Mouse (Mus musculus): ENCODE data around the gene 4930404H24Rik. TPM values are rescaled to one million over a fixed set of nuclear protein-coding genes. Genes with fewer than 3 reads are reported as not detected.
A peak's percentile ranks its signal among the peaks of the same experiment; 100 is the strongest.

4930404H24Rik gene
- polyA plus RNA-seq, 1 experiment from 2014 or later: not detected

DNA sequence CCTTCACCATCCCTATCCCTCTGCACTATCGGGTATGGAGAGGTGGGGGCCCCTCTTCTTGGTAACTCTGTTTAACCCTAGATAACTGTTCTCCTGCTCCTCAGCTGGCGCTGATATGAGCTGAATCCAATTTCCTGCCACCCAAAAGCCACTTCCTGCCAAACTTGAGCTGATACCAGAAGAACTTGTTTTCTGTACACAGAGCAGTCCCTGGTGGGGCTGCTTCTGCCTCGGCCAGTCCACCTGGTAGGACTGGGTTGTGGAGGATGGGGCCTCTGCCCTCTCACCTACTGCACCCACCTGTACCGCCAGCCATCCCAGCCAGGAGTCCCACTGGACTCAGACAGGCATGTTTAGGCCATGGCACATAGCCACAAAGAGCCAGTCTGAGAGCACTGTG lies 3.2 kb downstream of the 4930404H24Rik start:
- Histone ChIP-seq H3K27me3 (ENCODE audit: control insufficient read depth, insufficient read depth, low read length) (peaks cover 34% of the 10 kb centered on the region), H3K4me3 (ENCODE audit: low read depth, low read length) (no peak overlapping the region), H3K27ac (ENCODE audit: low read depth, low read length) (peak overlapping the region; percentile 82; the same call in 1 of the 2 replicates), H3K4me2 (replicated peaks; ENCODE audit: low read depth, low read length) (no peak overlapping the region), H3K9me3 (ENCODE audit: control insufficient read depth, low read length) (no peaks in the 10 kb centered on the region), H3K4me1 (replicated peaks; ENCODE audit: control insufficient read depth, insufficient read depth, low read length) (peaks cover 17% of the 10 kb centered on the region), H3K36me3 (ENCODE audit: control insufficient read depth, insufficient read depth, low read length) (no peaks in the 10 kb centered on the region), H3K9ac (ENCODE audit: low read depth, low read length) (no peak overlapping the region)
- DNase-seq (ENCODE audit: low spot score) (no peak), ATAC-seq (ENCODE audit: low FRiP score) (no peak)
- 86% methylated on average over 4 of the region's 4 CpGs for WGBS

DNA sequence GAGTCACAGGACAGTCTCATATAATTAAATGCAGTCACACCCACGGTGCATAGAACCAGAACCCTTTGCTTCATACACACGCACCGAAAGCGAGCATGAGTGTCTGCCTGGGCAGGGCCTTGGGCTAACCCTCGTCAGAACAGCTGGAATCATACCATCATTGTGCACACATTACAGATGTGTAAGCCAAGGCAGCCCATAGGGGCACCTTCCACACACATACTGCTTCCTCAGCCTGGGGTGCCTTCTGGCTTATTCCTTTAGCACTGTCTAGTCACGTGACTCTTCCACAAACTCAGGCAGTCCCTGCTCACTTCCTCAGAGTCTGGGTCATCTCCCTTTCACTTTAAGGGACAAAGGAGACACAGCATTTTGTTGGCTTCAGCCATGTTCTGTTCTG lies 3.7 kb downstream of the 4930404H24Rik start:
- peaks cover 34% of the 10 kb centered on the region for H3K27me3 ChIP-seq (ENCODE audit: control insufficient read depth, insufficient read depth, low read length)
- no peak for ATAC-seq (ENCODE audit: low FRiP score)

DNA sequence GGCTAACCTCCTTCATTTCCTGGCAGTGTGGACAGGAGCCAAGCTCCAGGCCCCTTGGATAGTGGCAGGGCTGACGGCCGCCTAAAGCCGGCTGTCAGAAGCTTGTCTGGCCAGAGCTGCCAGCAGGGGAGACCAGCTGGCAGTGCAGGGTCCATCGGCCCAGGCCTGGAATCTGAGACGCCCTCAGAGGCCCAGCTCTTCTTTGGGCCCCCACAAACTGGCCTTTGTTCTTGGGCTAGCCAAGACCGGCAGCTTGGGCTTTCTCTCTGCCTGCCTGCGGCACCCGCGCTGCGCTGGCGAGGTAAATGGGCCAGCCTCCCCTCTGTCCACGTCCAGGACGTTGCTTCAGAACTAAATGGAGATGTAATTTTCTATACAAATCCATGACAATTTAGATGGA lies 4.3 kb downstream of the 4930404H24Rik start:
- Histone ChIP-seq H3K27me3 (ENCODE audit: control insufficient read depth, insufficient read depth, low read length) (peaks cover 32% of the 10 kb centered on the region), H3K4me1 (replicated peaks; ENCODE audit: control insufficient read depth, insufficient read depth, low read length) (peaks cover 17% of the 10 kb centered on the region)

More for the DNA sequence above, 3.7 kb downstream of the 4930404H24Rik start:
- peak overlapping the region; percentile 17 for H3K9ac ChIP-seq (ENCODE audit: low read depth, low read length)
- DNase-seq (ENCODE audit: low spot score): no peak
- no peak overlapping the region for H3K4me2 ChIP-seq (replicated peaks; ENCODE audit: low read depth, low read length)
- WGBS: 82% methylated on average over 6 of the region's 6 CpGs
- H3K36me3 ChIP-seq (ENCODE audit: control insufficient read depth, insufficient read depth, low read length): no peaks in the 10 kb centered on the region
- H3K4me1 ChIP-seq (replicated peaks; ENCODE audit: control insufficient read depth, insufficient read depth, low read length): peaks cover 17% of the 10 kb centered on the region
- no peak overlapping the region for H3K4me3 ChIP-seq (ENCODE audit: low read depth, low read length)
- no peaks in the 10 kb centered on the region for H3K9me3 ChIP-seq (ENCODE audit: control insufficient read depth, low read length)
- H3K27ac ChIP-seq (ENCODE audit: low read depth, low read length): peak overlapping the region; percentile 82

DNA sequence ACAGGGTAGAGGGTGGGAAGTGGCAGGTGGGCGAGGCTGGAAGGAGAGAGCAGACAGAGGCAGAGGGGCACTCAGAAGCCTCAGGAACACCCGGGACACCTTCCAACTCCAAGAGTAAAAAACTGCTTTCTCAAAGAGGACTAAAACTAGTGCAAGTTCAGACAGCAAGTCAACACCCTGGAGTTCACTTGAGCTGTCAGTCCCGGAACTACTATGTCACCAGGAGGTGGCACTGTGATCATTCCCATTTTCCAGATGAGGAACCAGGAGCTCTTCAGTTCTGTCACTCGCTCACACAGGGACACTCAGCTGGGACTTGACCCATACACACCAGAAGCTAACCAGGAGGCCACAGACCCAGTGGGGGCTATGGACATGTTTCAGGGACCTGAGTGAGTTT lies 6.6 kb downstream of the 4930404H24Rik start:
- Histone ChIP-seq H3K4me1 (replicated peaks; ENCODE audit: control insufficient read depth, insufficient read depth, low read length) (peaks cover 13% of the 10 kb centered on the region), H3K27me3 (ENCODE audit: control insufficient read depth, insufficient read depth, low read length) (peaks cover 25% of the 10 kb centered on the region)
- 54% methylated on average over 4 of the region's 4 CpGs for WGBS

More for the DNA sequence above, 4.3 kb downstream of the 4930404H24Rik start:
- Histone ChIP-seq H3K4me3 (ENCODE audit: low read depth, low read length) (no peak overlapping the region), H3K27ac (ENCODE audit: low read depth, low read length) (peak overlapping the region; percentile 82), H3K9me3 (ENCODE audit: control insufficient read depth, low read length) (no peaks in the 10 kb centered on the region), H3K36me3 (ENCODE audit: control insufficient read depth, insufficient read depth, low read length) (no peaks in the 10 kb centered on the region), H3K9ac (ENCODE audit: low read depth, low read length) (peak overlapping the region; percentile 17; the same call in 1 of the 2 replicates), H3K4me2 (replicated peaks; ENCODE audit: low read depth, low read length) (no peak overlapping the region)
- DNase-seq (ENCODE audit: low spot score) (peak; percentile 76), ATAC-seq (ENCODE audit: low FRiP score) (peak; percentile 69)
- 15% methylated on average over 13 of the region's 13 CpGs for WGBS

DNA sequence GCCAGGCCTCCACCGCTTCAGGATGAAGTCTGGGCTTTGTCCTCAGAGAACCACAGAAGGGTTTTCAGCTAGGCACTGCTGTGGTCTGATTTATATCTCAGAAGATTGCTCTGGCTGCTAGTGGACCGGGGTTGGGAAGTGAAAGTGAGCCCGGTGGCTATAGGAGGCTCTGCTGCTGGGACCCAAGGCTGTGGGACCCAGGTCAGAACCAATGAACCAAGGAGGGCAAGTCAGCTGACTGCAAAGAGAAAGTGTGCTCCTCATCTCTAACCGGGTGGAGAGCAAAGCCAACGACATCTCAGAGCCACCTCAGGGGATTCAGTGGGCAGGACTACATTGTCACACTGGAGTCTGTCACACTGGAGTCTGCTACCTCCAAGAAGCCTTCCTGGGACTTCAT lies 13.8 kb downstream of the 4930404H24Rik start:
- no peak overlapping the region for H3K9ac ChIP-seq (ENCODE audit: low read depth, low read length)
- H3K4me2 ChIP-seq (replicated peaks; ENCODE audit: low read depth, low read length): no peak overlapping the region
- H3K27me3 ChIP-seq (ENCODE audit: control insufficient read depth, insufficient read depth, low read length): peaks cover under 1% of the 10 kb centered on the region; the same call in 1 of the 2 replicates
- ATAC-seq (ENCODE audit: low FRiP score): no peak
- no peak overlapping the region for H3K27ac ChIP-seq (ENCODE audit: low read depth, low read length)
- no peak overlapping the region for H3K4me3 ChIP-seq (ENCODE audit: low read depth, low read length)
- no peak for DNase-seq (ENCODE audit: low spot score)
- H3K4me1 ChIP-seq (replicated peaks; ENCODE audit: control insufficient read depth, insufficient read depth, low read length): peaks cover 9% of the 10 kb centered on the region
- H3K9me3 ChIP-seq (ENCODE audit: control insufficient read depth, low read length): no peaks in the 10 kb centered on the region
- H3K36me3 ChIP-seq (ENCODE audit: control insufficient read depth, insufficient read depth, low read length): no peaks in the 10 kb centered on the region
- 86% methylated on average over 5 of the region's 5 CpGs for whole genome bisulfite sequencing

More for the DNA sequence above, 6.6 kb downstream of the 4930404H24Rik start:
- Histone ChIP-seq H3K27ac (ENCODE audit: low read depth, low read length) (no peak overlapping the region), H3K9me3 (ENCODE audit: control insufficient read depth, low read length) (no peaks in the 10 kb centered on the region), H3K4me2 (replicated peaks; ENCODE audit: low read depth, low read length) (no peak overlapping the region), H3K4me3 (ENCODE audit: low read depth, low read length) (no peak overlapping the region), H3K9ac (ENCODE audit: low read depth, low read length) (no peak overlapping the region), H3K36me3 (ENCODE audit: control insufficient read depth, insufficient read depth, low read length) (no peaks in the 10 kb centered on the region)
- DNase-seq (ENCODE audit: low spot score) (no peak), ATAC-seq (ENCODE audit: low FRiP score) (no peak)

DNA sequence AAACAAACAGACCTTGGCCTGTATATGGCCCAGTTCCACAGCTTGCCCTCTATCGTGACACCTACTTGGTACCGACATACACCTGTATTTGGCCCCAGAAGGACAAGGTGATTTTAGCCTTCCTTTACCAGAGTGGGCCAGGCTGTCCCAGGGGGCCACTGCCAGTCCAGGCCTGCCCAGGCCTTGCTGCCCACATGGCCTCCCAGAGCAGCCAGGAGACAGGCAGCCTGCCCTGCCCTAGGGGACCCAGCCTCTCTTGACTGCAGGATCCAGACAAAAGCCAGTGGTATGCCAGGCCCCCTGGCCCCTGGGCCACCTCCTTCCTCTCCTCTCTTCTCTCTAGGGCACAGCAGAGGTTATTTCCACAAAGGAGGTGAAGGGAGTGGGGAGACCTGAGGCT lies 15.4 kb downstream of the 4930404H24Rik start:
- Histone ChIP-seq H3K4me3 (ENCODE audit: low read depth, low read length) (no peak overlapping the region), H3K27me3 (ENCODE audit: control insufficient read depth, insufficient read depth, low read length) (peaks cover 4% of the 10 kb centered on the region; the same call in 1 of the 2 replicates), H3K9me3 (ENCODE audit: control insufficient read depth, low read length) (no peaks in the 10 kb centered on the region), H3K4me2 (replicated peaks; ENCODE audit: low read depth, low read length) (no peak overlapping the region), H3K27ac (ENCODE audit: low read depth, low read length) (no peak overlapping the region), H3K4me1 (replicated peaks; ENCODE audit: control insufficient read depth, insufficient read depth, low read length) (peaks cover 9% of the 10 kb centered on the region), H3K36me3 (ENCODE audit: control insufficient read depth, insufficient read depth, low read length) (no peaks in the 10 kb centered on the region), H3K9ac (ENCODE audit: low read depth, low read length) (no peak overlapping the region)
- DNase-seq (ENCODE audit: low spot score) (no peak), ATAC-seq (ENCODE audit: low FRiP score) (no peak)
- 92% methylated on average over 2 of the region's 2 CpGs for WGBS

DNA sequence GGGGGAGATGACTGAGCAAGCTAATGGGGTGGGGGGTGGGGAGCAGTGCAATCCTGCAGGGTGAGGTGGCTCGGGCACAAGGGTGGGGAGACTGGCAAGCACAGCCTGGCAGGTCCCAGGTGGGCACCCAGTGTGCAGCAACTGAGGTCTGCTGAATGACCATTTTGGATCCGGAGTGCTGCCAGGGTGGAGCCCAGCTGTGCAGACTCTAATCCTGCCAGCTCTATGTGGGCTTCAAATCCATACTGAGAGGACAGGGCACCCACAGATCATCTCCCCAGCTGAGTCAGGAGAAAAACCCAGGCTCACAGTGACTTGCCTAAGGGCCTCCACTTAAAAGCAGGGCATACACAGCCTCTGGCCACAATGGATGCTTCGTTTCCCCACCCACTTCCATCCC lies 15.8 kb downstream of the 4930404H24Rik start:
- H3K36me3 ChIP-seq (ENCODE audit: control insufficient read depth, insufficient read depth, low read length): no peaks in the 10 kb centered on the region
- no peak overlapping the region for H3K27ac ChIP-seq (ENCODE audit: low read depth, low read length)
- ATAC-seq (ENCODE audit: low FRiP score) (0 out of 2 replicates have a peak, but pooled peaks have one; percentile 1), DNase-seq (ENCODE audit: low spot score) (no peak)
- no peak overlapping the region for H3K9ac ChIP-seq (ENCODE audit: low read depth, low read length)
- no peak overlapping the region for H3K4me2 ChIP-seq (replicated peaks; ENCODE audit: low read depth, low read length)
- H3K27me3 ChIP-seq (ENCODE audit: control insufficient read depth, insufficient read depth, low read length): peaks cover 4% of the 10 kb centered on the region; the same call in 1 of the 2 replicates
- 65% methylated on average over 3 of the region's 3 CpGs for WGBS
- peaks cover 9% of the 10 kb centered on the region for H3K4me1 ChIP-seq (replicated peaks; ENCODE audit: control insufficient read depth, insufficient read depth, low read length)
- no peaks in the 10 kb centered on the region for H3K9me3 ChIP-seq (ENCODE audit: control insufficient read depth, low read length)
- no peak overlapping the region for H3K4me3 ChIP-seq (ENCODE audit: low read depth, low read length)

DNA sequence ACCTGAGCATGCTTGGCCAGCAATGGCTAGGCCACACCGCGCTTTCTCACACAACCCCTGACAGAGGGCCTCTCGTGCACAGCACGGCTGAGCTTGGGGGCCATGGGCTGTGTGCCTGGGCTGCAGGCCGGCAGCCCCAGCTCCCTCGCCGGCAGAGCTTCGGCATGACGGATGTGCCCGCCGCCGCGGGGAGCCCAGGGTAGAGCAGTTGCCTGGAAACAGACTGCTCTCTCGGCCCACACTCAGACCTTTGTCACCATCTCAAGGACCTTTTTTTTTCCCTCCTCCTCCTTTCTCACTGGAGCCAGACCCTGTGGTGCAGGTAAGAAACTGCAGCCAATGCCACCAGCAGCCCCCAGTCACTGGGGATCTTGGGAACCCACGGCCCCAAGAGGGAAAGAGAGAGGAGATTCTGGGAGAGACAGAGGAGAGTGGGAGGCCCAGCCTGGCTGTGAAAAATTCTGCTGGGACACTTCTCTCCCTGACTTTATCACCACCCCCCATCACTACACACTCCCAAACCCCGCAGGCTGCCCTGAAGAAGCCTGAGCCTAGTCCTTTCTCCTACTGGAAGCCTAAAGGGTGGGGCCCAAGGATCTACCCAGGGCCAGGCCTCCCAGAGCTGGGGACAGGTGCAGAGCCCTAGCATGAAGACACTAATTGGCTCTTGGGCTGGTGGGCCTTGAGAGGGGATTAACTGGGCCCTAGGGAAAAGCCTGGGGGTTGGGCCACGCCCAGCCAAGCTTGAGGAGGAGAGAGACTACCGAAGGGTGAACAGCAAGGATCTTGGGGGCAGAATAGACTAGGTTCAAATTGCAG lies 16.8 kb downstream of the 4930404H24Rik start:
- Histone ChIP-seq H3K4me2 (replicated peaks; ENCODE audit: low read depth, low read length) (no peak overlapping the region; the same call in 1 of the 2 replicates), H3K36me3 (ENCODE audit: control insufficient read depth, insufficient read depth, low read length) (no peaks in the 10 kb centered on the region), H3K9ac (ENCODE audit: low read depth, low read length) (peak overlapping the region; percentile 34; the same call in 1 of the 2 replicates), H3K27me3 (ENCODE audit: control insufficient read depth, insufficient read depth, low read length) (peaks cover 4% of the 10 kb centered on the region; the same call in 1 of the 2 replicates), H3K4me1 (replicated peaks; ENCODE audit: control insufficient read depth, insufficient read depth, low read length) (peaks cover 9% of the 10 kb centered on the region), H3K9me3 (ENCODE audit: control insufficient read depth, low read length) (no peaks in the 10 kb centered on the region), H3K4me3 (ENCODE audit: low read depth, low read length) (no peak overlapping the region), H3K27ac (ENCODE audit: low read depth, low read length) (peak overlapping the region; percentile 75)
- 9% methylated on average over 18 of the region's 18 CpGs for WGBS
- peak; percentile 79 for ATAC-seq (ENCODE audit: low FRiP score)
- peak; percentile 75 for DNase-seq (ENCODE audit: low spot score)

Measured in hindbrain, embryonic 11.5 days (tissue).